Mouse (Mus musculus) WW6 (cell line): Measurements from ENCODE around the gene Rgs6.

Experiments
- DNase-seq: peaks from one replicate; pipeline ENCODE4 v3.0.0-alpha.2; 2013; ENCODE audit warnings: low read depth, low spot score

The Rgs6 gene

GRCm38 (mm10) chr12:83180561-83180960, 592.5 kb downstream of the Rgs6 start:
- no peak for DNase-seq

DNA sequence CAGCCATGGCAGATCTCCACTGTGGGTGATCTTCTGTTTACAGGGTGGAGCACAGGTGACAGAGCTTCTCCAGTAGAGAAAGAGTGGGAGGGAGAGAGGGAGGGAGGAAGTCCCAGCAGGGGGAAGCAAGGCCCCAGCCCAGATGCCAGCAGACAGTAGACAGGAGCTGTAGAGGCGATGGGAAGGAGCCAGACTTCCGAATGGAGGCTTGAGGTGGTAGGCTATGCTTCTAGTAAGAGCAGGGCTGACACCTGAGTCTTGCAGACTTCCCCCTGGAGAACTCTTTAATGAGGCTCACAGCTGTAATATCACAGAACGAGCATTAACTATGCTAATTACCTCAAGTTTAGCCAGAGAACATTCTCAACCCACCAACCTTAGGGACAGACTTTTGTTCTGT, 613.6 kb downstream of the Rgs6 start:
- DNase-seq, result no peak

GRCm38 (mm10) chr12:83204361-83204760, 616.3 kb downstream of the Rgs6 start:
- no peak for DNase-seq

DNA sequence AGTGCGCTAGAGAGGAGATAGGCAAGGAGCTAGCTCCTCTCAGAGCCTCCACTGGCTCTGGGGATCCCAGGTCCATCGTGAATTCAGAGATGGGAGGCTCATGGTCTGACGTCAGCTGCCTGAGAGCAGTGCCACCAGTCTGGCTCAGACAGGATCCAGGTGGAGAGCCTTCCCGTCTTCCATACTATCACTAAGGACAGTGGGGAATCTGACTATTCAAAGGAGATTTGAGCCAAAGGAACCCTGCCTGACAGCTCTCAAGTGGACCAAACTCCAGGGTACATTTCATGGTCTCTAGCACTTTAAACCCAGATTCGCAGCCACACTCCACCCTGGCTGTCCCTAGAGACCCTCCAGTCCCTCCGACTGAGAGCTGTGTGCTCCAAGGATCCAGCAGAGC, 618.8 kb downstream of the Rgs6 start:
- DNase-seq, result no peak

DNA sequence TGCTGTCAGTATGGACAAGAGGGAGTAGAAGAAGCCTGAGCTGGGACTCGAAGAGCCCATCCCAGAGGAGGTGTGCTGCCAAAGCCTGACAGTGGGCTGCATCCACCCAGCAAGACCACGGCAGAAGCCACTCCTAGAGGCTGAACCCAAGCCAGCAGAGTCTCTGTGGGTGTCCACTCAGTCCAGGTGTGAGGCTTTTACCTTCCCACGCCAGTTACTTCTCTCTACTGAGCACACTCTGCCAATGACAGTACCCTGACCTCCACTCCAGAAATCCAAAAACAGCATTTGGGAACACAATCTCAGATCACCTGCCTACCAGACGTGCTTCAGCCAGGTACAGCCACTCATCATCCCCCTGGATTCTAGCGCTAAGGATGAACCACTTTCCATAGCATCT, 619.4 kb downstream of the Rgs6 start:
- DNase-seq, result no peak

DNA sequence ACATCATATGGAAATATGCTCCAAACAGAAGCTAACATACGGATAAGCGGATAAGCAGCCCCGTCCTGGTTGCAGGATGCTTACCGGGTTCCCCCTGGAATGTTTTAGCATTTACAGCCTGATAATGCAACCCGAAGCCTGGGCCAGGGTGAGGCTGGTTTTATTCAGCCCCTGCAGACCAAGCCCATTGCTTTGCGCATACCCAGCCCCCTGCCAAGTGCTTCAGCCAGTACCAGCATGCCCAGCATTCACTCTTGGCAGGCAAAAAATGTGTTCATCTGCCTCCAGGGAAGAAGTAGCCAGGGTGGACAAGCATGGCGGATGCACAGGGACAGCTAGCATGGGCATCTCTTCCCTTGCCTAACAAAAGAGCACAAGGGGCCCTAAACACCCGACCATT, 619.9 kb downstream of the Rgs6 start:
- no peak for DNase-seq

GRCm38 (mm10) chr12:83208841-83209240, 620.7 kb downstream of the Rgs6 start:
- DNase-seq, result no peak

- no peak for DNase-seq
Observed at GRCm38 (mm10) chr12:83209461-83209860, 621.4 kb downstream of the Rgs6 start.

DNA sequence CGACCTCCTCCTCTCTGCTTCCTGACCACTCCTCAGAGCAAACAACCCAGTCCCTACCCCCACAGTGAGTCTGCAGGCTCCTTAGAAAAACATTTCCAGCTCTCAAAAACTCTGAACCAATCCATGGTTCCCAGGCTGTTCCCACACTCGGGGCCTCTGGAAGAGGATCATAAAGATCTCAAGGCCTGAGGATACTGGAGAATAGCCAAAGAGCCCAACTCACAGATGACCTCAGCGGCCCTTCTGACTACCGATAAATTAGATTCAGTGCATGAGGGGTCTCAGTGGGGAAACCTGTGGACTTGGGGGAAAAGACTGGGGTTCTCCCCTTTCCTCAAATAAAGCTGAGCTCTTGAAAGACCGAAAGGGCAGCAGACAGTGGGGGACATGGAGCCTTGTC, 622.2 kb downstream of the Rgs6 start:
- DNase-seq, result no peak

- DNase-seq, result no peak
Observed at GRCm38 (mm10) chr12:83210735-83211134, 622.6 kb downstream of the Rgs6 start.

DNA sequence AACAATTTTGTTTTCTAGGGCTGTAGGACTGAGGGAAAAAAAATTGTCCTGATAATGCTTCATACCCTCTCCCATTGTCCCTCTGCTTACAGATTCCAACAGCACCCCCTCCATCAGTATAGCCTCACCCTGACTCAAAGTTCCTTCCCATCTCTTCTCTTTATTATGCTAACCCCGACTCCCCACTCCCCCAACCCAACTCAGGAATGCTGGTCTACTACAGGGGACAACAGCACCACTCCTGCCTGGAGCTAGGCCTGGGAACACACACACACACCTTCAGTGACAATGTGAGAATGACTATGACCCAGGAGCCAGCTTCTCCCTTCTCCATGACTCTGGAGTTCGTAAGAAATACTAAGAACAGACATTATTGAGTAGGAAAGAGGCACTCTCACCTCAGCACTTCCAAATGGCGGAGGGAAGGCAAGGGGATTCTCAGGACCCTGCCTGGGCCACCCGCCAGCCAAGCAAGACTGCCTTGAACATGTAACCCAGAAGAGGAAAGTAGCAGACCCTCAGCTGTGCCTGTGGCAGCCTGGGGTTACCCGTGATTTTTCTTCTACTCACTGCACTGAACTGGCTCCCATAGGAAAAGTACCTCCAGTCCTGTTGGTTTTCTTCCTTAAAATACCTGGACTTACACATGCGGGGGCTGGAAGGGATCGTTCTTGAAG, 623.2 kb downstream of the Rgs6 start:
- peak; percentile 16 for DNase-seq
